Mouse (Mus musculus): ENCODE results near the gene Grtp1. TPM values are rescaled to one million over a fixed set of nuclear protein-coding genes. Genes with fewer than 3 reads are reported as not detected.

Gene Grtp1
- polyA plus RNA-seq, 1 experiment from 2014 or later: 16.3 TPM

- Histone ChIP-seq H3K4me3 (peak overlapping the region; percentile 86; the same call in 1 of the 2 replicates), H3K27ac (no peak overlapping the region), H3K9me3 (no peaks in the 10 kb centered on the region), H3K4me1 (peaks cover 32% of the 10 kb centered on the region), H3K4me2 (peak overlapping the region; percentile 81; the same call in 1 of the 2 replicates), H3K36me3 (replicated peaks) (no peaks in the 10 kb centered on the region), H3K9ac (0 out of 2 replicates have a peak overlapping the region, but pooled peaks have one; percentile 95), H3K27me3 (replicated peaks) (no peaks in the 10 kb centered on the region)
- ATAC-seq (replicated peaks): no peak
- 90% methylated on average over 3 of the region's 3 CpGs for WGBS
Measured at GRCm38 (mm10) chr8:13160691-13161090, 39.7 kb downstream of the Grtp1 start.

- no peaks in the 10 kb centered on the region for H3K36me3 ChIP-seq (replicated peaks)
- ATAC-seq (replicated peaks): peak; percentile 77
- under 1% methylated on average over 36 of the region's 49 CpGs for WGBS
- H3K4me1 ChIP-seq: peaks cover 32% of the 10 kb centered on the region
- H3K27ac ChIP-seq: peak overlapping the region; percentile 77
- H3K27me3 ChIP-seq (replicated peaks): no peaks in the 10 kb centered on the region
- H3K9me3 ChIP-seq: no peaks in the 10 kb centered on the region
- H3K4me3 ChIP-seq: peak overlapping the region; percentile 86
- H3K4me2 ChIP-seq: peak overlapping the region; percentile 81
- peak overlapping the region; percentile 95 for H3K9ac ChIP-seq
Measured at GRCm38 (mm10) chr8:13159377-13159881, 41.0 kb downstream of the Grtp1 start.

GRCm38 (mm10) chr8:13158718-13159376 lies 41.6 kb downstream of the Grtp1 start, which contains the start of gene Lamp1:
Gene Lamp1 (plus strand): TSS chr8:13159161.
- no peaks in the 10 kb centered on the region for H3K27me3 ChIP-seq (replicated peaks)
- peak within 1 kb of the TSS; percentile 95 for H3K9ac ChIP-seq
- peaks cover 32% of the 10 kb centered on the region for H3K4me1 ChIP-seq
- 2% methylated on average over 39 of the region's 50 CpGs for WGBS
- no peaks in the 10 kb centered on the region for H3K9me3 ChIP-seq
- peak within 1 kb of the TSS; percentile 77 for H3K27ac ChIP-seq
- peak; percentile 97 for ATAC-seq (replicated peaks)
- H3K36me3 ChIP-seq (replicated peaks): peaks cover 4% of the 10 kb centered on the region; the same call in 1 of the 2 replicates
- H3K4me2 ChIP-seq: peak within 1 kb of the TSS; percentile 81
- peak within 1 kb of the TSS; percentile 86 for H3K4me3 ChIP-seq

GRCm38 (mm10) chr8:13156327-13157097 lies 43.9 kb downstream of the Grtp1 start:
- Histone ChIP-seq H3K4me1 (peaks cover 22% of the 10 kb centered on the region), H3K4me3 (no peak overlapping the region), H3K27me3 (replicated peaks) (no peaks in the 10 kb centered on the region), H3K9ac (no peak overlapping the region), H3K4me2 (no peak overlapping the region), H3K9me3 (no peaks in the 10 kb centered on the region), H3K36me3 (replicated peaks) (peaks cover 4% of the 10 kb centered on the region; the same call in 1 of the 2 replicates), H3K27ac (no peak overlapping the region)
- 79% methylated on average over 12 of the region's 12 CpGs for WGBS
- no peak for ATAC-seq (replicated peaks)

- no peak overlapping the region for H3K9ac ChIP-seq
- no peak overlapping the region for H3K4me2 ChIP-seq
- 74% methylated on average over 9 of the region's 9 CpGs for WGBS
- H3K27ac ChIP-seq: no peak overlapping the region
- H3K4me1 ChIP-seq: peaks cover 11% of the 10 kb centered on the region
- no peaks in the 10 kb centered on the region for H3K9me3 ChIP-seq
- H3K4me3 ChIP-seq: no peak overlapping the region
- H3K36me3 ChIP-seq (replicated peaks): peaks cover 4% of the 10 kb centered on the region; the same call in 1 of the 2 replicates
- no peak for ATAC-seq (replicated peaks)
- no peaks in the 10 kb centered on the region for H3K27me3 ChIP-seq (replicated peaks)
Measured at GRCm38 (mm10) chr8:13155358-13155757, 45.1 kb downstream of the Grtp1 start.

- Histone ChIP-seq H3K36me3 (replicated peaks) (peaks cover 6% of the 10 kb centered on the region), H3K9me3 (no peaks in the 10 kb centered on the region), H3K27ac (no peak overlapping the region), H3K4me1 (peaks cover 5% of the 10 kb centered on the region), H3K9ac (no peak overlapping the region), H3K27me3 (replicated peaks) (no peaks in the 10 kb centered on the region), H3K4me2 (no peak overlapping the region), H3K4me3 (no peak overlapping the region)
- 81% methylated on average over 9 of the region's 9 CpGs for WGBS
- ATAC-seq (replicated peaks): no peak
Measured at GRCm38 (mm10) chr8:13154099-13154498, 46.3 kb downstream of the Grtp1 start.

GRCm38 (mm10) chr8:13150929-13151328 lies 49.5 kb downstream of the Grtp1 start:
- Histone ChIP-seq H3K27me3 (replicated peaks) (no peaks in the 10 kb centered on the region), H3K4me1 (no peaks in the 10 kb centered on the region), H3K36me3 (replicated peaks) (peaks cover 27% of the 10 kb centered on the region), H3K4me2 (no peak overlapping the region), H3K4me3 (no peak overlapping the region), H3K9ac (no peak overlapping the region), H3K9me3 (no peaks in the 10 kb centered on the region), H3K27ac (no peak overlapping the region)
- WGBS: 85% methylated on average over 2 of the region's 2 CpGs
- no peak for ATAC-seq (replicated peaks)

GRCm38 (mm10) chr8:13149866-13150265 lies 50.6 kb downstream of the Grtp1 start:
- H3K9me3 ChIP-seq: no peaks in the 10 kb centered on the region
- no peak overlapping the region for H3K4me2 ChIP-seq
- H3K27me3 ChIP-seq (replicated peaks): no peaks in the 10 kb centered on the region
- H3K27ac ChIP-seq: no peak overlapping the region
- H3K4me3 ChIP-seq: no peak overlapping the region
- H3K9ac ChIP-seq: no peak overlapping the region
- ATAC-seq (replicated peaks): no peak
- 62% methylated on average over 5 of the region's 5 CpGs for WGBS
- peaks cover 34% of the 10 kb centered on the region for H3K36me3 ChIP-seq (replicated peaks)
- H3K4me1 ChIP-seq: no peaks in the 10 kb centered on the region

- no peak overlapping the region for H3K9ac ChIP-seq
- peaks cover 39% of the 10 kb centered on the region for H3K36me3 ChIP-seq (replicated peaks)
- 96% methylated on average over 2 of the region's 2 CpGs for WGBS
- H3K4me2 ChIP-seq: no peak overlapping the region
- no peak overlapping the region for H3K4me3 ChIP-seq
- no peaks in the 10 kb centered on the region for H3K9me3 ChIP-seq
- no peak overlapping the region for H3K27ac ChIP-seq
- no peak for ATAC-seq (replicated peaks)
- H3K27me3 ChIP-seq (replicated peaks): no peaks in the 10 kb centered on the region
- no peaks in the 10 kb centered on the region for H3K4me1 ChIP-seq
Measured at GRCm38 (mm10) chr8:13149287-13149686, 51.1 kb downstream of the Grtp1 start.

- Histone ChIP-seq H3K4me3 (no peak overlapping the region), H3K4me2 (no peak overlapping the region), H3K9ac (no peak overlapping the region), H3K27ac (no peak overlapping the region), H3K36me3 (replicated peaks) (peaks cover 41% of the 10 kb centered on the region), H3K9me3 (no peaks in the 10 kb centered on the region), H3K27me3 (replicated peaks) (no peaks in the 10 kb centered on the region), H3K4me1 (no peaks in the 10 kb centered on the region)
- WGBS: 94% methylated on average over 2 of the region's 2 CpGs
- no peak for ATAC-seq (replicated peaks)
Measured at GRCm38 (mm10) chr8:13148476-13148875, 51.9 kb downstream of the Grtp1 start.

- no peak for ATAC-seq (replicated peaks)
- H3K9me3 ChIP-seq: no peaks in the 10 kb centered on the region
- no peak overlapping the region for H3K27ac ChIP-seq
- H3K9ac ChIP-seq: no peak overlapping the region
- H3K27me3 ChIP-seq (replicated peaks): no peaks in the 10 kb centered on the region
- peaks cover 87% of the 10 kb centered on the region for H3K36me3 ChIP-seq (replicated peaks)
- WGBS: 95% methylated on average over 5 of the region's 5 CpGs
- no peak overlapping the region for H3K4me2 ChIP-seq
- H3K4me1 ChIP-seq: no peaks in the 10 kb centered on the region
- H3K4me3 ChIP-seq: no peak overlapping the region
Measured at GRCm38 (mm10) chr8:13141681-13142080, 58.7 kb downstream of the Grtp1 start.

- peaks cover 91% of the 10 kb centered on the region for H3K36me3 ChIP-seq (replicated peaks)
- H3K4me3 ChIP-seq: no peak overlapping the region
- no peak for ATAC-seq (replicated peaks)
- H3K27me3 ChIP-seq (replicated peaks): no peaks in the 10 kb centered on the region
- H3K27ac ChIP-seq: no peak overlapping the region
- H3K4me1 ChIP-seq: no peaks in the 10 kb centered on the region
- H3K9me3 ChIP-seq: no peaks in the 10 kb centered on the region
- no peak overlapping the region for H3K4me2 ChIP-seq
- WGBS: 95% methylated on average over 6 of the region's 6 CpGs
- no peak overlapping the region for H3K9ac ChIP-seq
Measured at GRCm38 (mm10) chr8:13139641-13140182, 60.7 kb downstream of the Grtp1 start.
